Comparison of ENCODE assay signal across 8 mouse cellular contexts in the genomic region with DNA sequence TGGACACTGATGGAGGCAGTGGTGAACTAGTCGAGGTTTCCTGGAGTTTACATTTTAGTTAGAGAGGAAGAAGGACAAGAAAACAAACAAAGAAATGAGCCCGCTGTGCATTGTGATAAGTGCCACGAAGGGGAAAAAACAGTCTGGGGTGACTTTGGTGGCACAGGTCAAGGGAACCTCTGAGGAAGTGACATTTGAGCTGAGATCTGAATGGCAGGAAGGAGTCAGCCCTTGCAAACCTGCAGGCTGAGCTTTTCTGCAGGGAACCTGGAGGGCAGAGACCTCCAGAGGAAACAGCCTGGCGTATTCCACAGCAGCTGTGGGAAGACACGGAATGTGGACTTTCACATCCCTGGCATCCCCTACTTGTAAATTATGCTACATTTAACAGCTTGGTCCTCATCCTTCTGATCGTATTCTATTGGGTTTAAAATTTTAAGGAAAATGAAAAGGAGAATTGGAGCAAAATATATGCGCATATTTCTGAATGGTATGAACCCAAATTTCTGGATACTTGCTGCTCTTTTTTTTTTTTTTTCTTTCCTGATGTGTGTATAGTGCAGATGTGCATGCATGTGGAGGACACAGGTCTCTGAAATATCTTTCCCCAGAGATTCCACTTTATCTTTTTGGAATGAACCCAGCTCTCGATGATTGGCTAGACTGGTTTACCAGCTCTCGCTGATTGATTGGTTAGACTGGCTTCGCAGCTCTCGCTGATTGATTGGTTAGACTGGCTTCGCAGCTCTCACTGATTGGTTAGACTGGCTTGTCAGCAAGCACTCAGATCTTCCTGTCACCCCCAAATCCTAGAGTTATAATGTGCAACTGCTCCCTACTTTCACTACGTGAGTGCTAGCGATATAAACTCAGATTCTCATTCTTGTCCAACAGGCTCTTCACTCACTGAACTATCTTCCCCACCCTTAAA.
DNase-seq lines count a peak whose midpoint lies in the region; ATAC-seq lines count a peak whose summit lies in the region.

No protein-coding gene starts in this region.

- H3K4me2 ChIP-seq in midbrain, embryonic 11.5 days, result no peak overlapping the region
- H3K4me2 ChIP-seq in kidney, embryonic 15.5 days, result no peak overlapping the region
- peak overlapping the region; percentile 0; the same call in 1 of the 2 replicates for H3K4me2 ChIP-seq in neural tube, embryonic 15.5 days

- DNase-seq in adrenal gland, adult 2 months, result peak; percentile 33
- no peak for DNase-seq in adrenal gland, postnatal 4 days (ENCODE audit: low spot score in 2 of 2)
- DNase-seq in midbrain, embryonic 10.5 days (ENCODE audit: low spot score), result no peak
- DNase-seq in midbrain, embryonic 11.5 days (ENCODE audit: low spot score, missing footprints), result no peak
- no peak for DNase-seq in thymus, adult 18-20 months

- H3K27me3 ChIP-seq in midbrain, embryonic 10.5 days (ENCODE audit: low read depth, poor library complexity, severe bottlenecking), result no peaks in the 10 kb centered on the region
- no peaks in the 10 kb centered on the region for H3K27me3 ChIP-seq in midbrain, embryonic 11.5 days (ENCODE audit: control insufficient read depth, insufficient read depth, low read length)
- no peaks in the 10 kb centered on the region for H3K27me3 ChIP-seq in kidney, embryonic 15.5 days
- no peaks in the 10 kb centered on the region for H3K27me3 ChIP-seq in neural tube, embryonic 15.5 days (replicated peaks)

- 0 out of 2 replicates have a peak overlapping the region, but pooled peaks have one; percentile 38 for H3K27ac ChIP-seq in midbrain, embryonic 10.5 days (replicated peaks)
- no peak overlapping the region for H3K27ac ChIP-seq in midbrain, embryonic 11.5 days (ENCODE audit: low read depth, low read length)
- H3K27ac ChIP-seq in kidney, embryonic 15.5 days, result peak overlapping the region; percentile 61
- no peak overlapping the region for H3K27ac ChIP-seq in neural tube, embryonic 15.5 days (replicated peaks)

- H3K9ac ChIP-seq in midbrain, embryonic 11.5 days (ENCODE audit: low read length), result no peak overlapping the region
- H3K9ac ChIP-seq in kidney, embryonic 15.5 days, result no peak overlapping the region
- no peak overlapping the region for H3K9ac ChIP-seq in neural tube, embryonic 15.5 days (replicated peaks)

- 77% methylated on average over 14 of the region's 14 CpGs for WGBS in midbrain, embryonic 10.5 days
- WGBS in midbrain, embryonic 11.5 days, result 77% methylated on average over 14 of the region's 14 CpGs
- WGBS in kidney, embryonic 15.5 days, result 54% methylated on average over 14 of the region's 14 CpGs
- WGBS in neural tube, embryonic 15.5 days, result 68% methylated on average over 14 of the region's 14 CpGs

- peaks cover 14% of the 10 kb centered on the region for H3K4me1 ChIP-seq in midbrain, embryonic 10.5 days
- no peaks in the 10 kb centered on the region for H3K4me1 ChIP-seq in midbrain, embryonic 11.5 days (ENCODE audit: control insufficient read depth, insufficient read depth, low read length)
- H3K4me1 ChIP-seq in kidney, embryonic 15.5 days, result peaks cover 9% of the 10 kb centered on the region
- H3K4me1 ChIP-seq in neural tube, embryonic 15.5 days, result 0 out of 2 replicates have a peak, but pooled peaks cover 6% of the 10 kb centered on the region

- H3K4me3 ChIP-seq in midbrain, embryonic 10.5 days, result no peak overlapping the region
- H3K4me3 ChIP-seq in midbrain, embryonic 11.5 days (ENCODE audit: low read depth, low read length), result no peak overlapping the region
- no peak overlapping the region for H3K4me3 ChIP-seq in kidney, embryonic 15.5 days (replicated peaks)
- H3K4me3 ChIP-seq in neural tube, embryonic 15.5 days (replicated peaks), result no peak overlapping the region

- ATAC-seq in midbrain, embryonic 11.5 days (ENCODE audit: low FRiP score), result no peak; the same call in 1 of the 2 replicates
- ATAC-seq in kidney, embryonic 15.5 days (replicated peaks; ENCODE audit: low FRiP score), result peak; percentile 22; the same call in 1 of the 2 replicates
- no peak; the same call in 1 of the 2 replicates for ATAC-seq in neural tube, embryonic 15.5 days (ENCODE audit: low FRiP score)
- no peak for ATAC-seq in CD4-positive, CD25-positive, alpha-beta regulatory T cell, adult 4 months

- H3K36me3 ChIP-seq in midbrain, embryonic 10.5 days, result no peaks in the 10 kb centered on the region
- H3K36me3 ChIP-seq in midbrain, embryonic 11.5 days (ENCODE audit: control insufficient read depth, insufficient read depth, low read length), result no peaks in the 10 kb centered on the region
- H3K36me3 ChIP-seq in kidney, embryonic 15.5 days, result no peaks in the 10 kb centered on the region
- H3K36me3 ChIP-seq in neural tube, embryonic 15.5 days, result no peaks in the 10 kb centered on the region

- H3K9me3 ChIP-seq in midbrain, embryonic 10.5 days (replicated peaks), result no peaks in the 10 kb centered on the region
- no peaks in the 10 kb centered on the region for H3K9me3 ChIP-seq in midbrain, embryonic 11.5 days (ENCODE audit: control insufficient read depth, low read length)
- no peaks in the 10 kb centered on the region for H3K9me3 ChIP-seq in kidney, embryonic 15.5 days (replicated peaks)
- no peaks in the 10 kb centered on the region for H3K9me3 ChIP-seq in neural tube, embryonic 15.5 days (replicated peaks)

Comparison
In these comparisons a context has a peak if more than half of its experiments do, and no peak if none do; other contexts are left out.
1. H3K27ac ChIP-seq: peak in midbrain, embryonic 10.5 days (single experiment) and kidney, embryonic 15.5 days (single experiment); none in midbrain, embryonic 11.5 days (single experiment) and neural tube, embryonic 15.5 days (single experiment).